Mouse (Mus musculus): ENCODE data around the gene Ntrk3.

Ntrk3 gene

DNA sequence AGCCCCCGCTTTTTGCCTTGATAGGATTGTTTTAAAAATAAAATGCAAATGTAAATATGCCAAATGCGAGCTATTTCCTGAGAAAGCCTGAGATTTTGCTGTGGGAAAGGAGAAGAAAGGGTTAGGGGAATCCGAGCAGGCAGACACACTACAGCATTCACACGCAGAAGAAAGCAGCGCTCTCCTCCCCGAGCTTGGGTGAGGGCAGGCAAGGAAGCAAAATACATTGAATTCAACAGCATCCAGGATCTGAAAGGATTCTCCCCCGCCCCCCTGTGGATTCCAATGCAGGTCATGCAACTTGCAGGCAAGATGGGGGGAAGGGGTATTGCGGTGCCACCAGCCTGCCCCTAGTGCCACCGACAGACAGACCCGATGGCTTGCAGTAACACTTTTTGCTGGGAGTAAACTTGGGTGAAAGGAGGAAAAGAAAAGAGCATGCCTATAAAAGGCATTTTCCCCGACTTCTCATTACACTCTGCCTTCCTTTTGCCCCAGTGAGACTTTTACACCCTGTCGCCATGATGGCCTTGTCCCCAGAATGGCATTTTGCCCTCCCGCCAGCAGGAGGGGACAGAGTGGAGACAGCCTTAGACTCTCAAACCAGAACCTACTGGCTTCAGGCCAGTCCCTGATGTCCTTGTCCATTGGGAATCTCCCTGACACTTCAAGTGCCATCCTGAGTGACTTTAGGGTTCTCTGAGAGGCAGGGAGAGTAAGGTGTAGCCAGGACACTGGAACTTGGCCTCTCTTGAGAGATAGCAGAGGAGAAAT lies 158.2 kb downstream of the Ntrk3 start:
- DNase-seq (ENCODE audit: low spot score) = no peak

DNA sequence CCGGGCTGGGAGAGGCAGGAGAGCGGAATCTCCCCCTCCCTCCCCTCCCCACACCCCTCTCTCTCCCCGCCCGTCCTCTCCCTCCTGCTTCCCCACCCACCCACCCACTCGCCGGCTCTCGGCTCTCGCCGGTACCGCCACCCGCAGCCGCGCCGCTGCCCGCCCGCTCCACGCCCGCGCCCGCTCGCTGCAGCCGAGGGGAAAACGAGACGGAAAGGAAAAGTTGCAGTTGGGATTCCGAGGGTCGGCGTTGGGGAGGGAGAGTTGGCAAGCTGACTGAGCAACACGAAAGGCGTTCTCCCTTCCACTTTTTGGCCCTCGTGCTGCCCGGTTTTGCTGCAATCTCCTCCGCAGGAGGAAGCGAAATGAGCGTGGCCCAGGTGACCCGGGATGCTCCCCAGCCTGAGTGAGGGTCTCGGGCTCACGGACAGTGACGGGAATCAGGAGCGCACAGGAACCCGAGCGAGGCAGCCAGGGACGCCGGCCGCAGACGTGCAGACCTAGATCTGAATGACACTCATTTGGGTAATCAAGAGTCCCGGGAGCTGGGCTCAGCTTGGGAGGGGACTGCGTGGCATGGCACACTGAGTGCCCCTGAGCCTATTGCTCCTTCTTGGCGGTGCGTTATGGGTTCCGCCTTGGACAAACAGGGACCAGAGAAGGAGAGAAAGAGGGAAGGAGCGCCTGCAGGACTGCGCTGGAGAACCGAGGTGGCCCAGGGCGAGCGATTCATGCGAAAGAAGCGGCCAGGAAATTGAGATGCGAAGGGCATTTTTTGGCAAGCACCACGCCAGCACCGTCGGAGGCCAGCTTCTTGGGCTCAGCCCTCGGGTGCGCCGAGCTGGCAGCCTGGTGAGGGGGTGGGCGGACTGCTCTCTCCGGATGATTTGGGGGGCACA lies 159.1 kb downstream of the Ntrk3 start:
- DNase-seq (ENCODE audit: low spot score) = no peak

DNA sequence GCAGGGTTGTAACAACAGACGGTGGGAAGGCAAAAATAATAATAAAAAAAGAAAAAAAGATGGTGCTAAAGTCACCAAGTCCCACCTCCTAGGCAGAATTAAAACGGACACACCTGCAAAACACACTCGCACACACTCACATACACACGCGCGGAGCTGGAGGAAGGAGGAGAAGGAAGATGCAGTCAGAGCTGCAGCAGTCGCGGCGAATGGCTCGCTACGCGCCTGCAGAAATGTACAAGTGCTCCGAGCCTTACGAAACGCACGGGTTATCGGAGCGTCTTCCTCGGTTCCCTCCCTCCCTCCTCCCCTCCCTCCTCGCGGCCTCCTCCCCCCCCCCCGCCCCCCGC lies 159.7 kb downstream of the Ntrk3 start:
- DNase-seq (ENCODE audit: low spot score) = no peak

DNA sequence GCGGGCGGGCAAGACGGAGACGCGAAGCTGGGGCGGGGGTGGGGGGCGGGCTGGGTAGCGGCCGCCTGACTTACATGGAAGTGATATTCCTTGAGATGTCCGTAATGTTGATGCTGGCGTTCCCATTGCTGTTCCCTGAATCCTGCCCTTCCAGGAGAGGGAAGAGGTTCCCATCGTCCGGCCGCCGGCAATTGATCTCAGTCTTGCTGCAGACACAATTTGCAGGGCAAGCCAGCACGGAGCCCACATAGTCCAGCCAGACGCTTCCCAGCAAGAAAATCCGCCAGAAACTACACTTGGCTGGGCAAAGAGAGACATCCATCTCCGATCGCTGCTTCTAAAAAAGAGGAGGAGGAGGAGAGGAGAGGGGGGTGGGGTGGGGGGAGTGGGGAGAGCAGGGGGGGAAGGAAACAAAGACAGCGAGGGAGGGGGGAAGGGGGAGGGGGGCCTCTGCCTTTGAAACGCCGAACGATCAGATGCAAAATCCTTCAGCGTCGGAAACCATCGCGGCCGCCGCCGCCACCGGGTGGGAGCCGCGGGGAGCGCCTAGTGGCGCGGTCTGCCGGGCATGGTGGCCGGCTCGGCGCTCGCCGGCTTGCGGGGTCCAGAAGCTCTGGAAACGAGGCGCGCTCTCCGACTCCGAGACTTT lies 160.2 kb downstream of the Ntrk3 start:
- DNase-seq (ENCODE audit: low spot score) = no peak

DNA sequence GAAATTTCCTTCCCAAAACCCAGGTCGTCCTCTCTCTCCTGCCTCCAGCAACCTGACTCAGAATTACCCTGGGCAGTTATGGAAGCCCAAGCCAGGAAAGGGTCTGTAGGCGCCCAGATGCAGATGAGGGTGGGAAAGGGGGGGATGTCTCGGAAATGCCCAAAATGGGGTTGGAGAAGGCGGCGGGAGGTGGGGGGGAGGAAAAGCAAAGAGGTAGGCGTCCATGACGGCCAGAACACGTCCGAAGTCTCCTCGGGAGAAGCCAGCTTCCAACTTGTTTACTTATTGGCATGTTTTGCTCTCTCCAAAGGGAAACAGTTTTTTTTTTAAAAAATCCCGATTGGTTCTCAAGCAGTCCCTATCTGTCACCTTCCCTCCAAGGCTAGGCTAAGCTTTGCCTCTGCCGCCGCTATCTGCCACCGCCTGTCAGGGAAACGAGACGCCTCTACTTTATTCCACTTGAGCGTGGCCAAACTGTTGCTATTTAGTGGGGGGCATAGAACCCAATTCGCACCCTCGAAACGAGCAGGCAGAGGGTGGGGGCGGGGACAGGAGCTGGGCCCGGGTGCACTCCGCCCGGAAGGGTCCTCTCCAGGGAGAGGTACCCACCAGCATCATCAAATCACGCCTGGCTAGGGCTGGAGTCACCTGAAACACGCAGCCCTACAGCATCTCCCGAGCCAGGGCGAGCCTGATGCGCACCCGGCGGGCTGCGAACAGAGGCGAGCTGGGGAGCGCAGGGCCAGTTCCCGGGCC lies 160.9 kb downstream of the Ntrk3 start:
- DNase-seq (ENCODE audit: low spot score) = no peak

DNA sequence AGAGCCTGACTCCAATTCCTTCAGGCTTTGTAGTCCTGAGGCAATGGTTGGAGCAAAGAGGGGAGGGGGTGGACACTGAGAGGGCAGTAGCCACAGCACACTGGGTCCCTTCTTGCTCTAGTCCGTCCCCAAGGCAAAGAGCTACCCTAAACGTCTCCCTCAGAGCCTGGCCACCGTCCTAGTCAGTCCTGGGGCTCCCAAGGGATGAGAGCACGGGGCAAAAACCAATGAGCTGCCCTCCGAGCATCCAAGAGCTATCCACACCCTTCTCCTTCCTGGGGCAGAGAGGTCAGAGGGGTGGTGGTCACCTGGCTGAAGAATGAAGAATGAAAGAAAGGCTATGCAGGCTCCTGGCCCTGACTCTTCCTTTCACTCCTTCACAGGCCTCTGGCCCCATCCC lies 161.6 kb downstream of the Ntrk3 start:
- no peak for DNase-seq (ENCODE audit: low spot score)

DNA sequence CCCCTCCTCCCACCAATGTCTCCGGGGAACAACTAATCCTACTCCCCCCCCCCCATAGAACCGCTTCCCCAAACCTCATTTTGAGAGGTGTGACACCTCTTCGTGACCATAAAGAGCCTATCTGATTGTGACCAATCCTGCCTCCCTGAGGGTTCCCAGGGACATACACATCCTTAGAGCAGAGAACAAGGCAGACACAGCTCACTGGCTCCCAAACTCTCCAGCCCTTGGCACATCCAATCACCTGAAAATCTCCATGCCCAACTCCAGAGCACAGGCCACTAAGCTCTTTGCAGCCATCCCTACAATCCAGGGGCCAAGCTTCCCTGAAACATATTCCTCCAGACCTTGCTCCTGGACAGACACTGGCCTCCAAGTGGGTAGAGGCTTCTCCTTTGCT lies 162.3 kb downstream of the Ntrk3 start:
- DNase-seq (ENCODE audit: low spot score) = no peak

DNA sequence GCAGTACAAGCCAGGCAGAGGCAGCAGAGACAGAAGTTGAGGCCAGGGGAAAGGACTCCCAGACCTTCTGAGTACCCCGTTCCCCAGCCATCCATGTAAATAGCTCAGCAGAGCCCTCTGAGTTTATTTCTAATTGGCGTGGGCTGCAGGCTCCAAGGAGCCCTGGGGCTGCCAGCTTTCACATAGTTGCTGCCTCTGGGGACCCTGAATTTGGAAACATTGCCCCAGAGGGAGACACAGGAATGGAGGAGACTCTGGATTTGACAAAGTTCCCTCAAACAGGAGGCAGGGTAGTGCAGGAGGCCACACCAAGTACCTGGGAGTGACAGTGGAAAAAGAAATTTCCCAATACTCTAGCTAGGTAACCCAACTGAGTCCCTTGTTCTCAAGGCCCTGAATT lies 166.6 kb downstream of the Ntrk3 start:
- no peak for DNase-seq (ENCODE audit: low spot score)

DNA sequence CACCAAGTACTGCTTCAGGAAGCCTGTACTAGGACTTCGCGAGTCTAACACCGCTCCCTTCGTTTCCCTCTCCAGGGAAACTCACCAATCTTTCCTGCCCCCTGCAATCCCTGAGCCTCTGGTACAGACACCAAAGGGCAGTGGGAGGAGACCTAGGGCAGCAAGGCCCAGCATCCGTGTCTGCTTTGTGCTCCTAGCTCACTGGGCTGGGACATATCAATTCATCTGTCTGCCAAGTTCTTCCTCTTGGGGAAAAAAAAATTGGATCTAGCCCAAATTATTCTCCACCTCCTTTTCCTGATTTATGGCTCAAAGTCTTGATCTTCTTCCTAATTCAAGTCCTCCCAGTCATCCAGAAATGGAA lies 168.6 kb downstream of the Ntrk3 start:
- DNase-seq (ENCODE audit: low spot score) = no peak

DNA sequence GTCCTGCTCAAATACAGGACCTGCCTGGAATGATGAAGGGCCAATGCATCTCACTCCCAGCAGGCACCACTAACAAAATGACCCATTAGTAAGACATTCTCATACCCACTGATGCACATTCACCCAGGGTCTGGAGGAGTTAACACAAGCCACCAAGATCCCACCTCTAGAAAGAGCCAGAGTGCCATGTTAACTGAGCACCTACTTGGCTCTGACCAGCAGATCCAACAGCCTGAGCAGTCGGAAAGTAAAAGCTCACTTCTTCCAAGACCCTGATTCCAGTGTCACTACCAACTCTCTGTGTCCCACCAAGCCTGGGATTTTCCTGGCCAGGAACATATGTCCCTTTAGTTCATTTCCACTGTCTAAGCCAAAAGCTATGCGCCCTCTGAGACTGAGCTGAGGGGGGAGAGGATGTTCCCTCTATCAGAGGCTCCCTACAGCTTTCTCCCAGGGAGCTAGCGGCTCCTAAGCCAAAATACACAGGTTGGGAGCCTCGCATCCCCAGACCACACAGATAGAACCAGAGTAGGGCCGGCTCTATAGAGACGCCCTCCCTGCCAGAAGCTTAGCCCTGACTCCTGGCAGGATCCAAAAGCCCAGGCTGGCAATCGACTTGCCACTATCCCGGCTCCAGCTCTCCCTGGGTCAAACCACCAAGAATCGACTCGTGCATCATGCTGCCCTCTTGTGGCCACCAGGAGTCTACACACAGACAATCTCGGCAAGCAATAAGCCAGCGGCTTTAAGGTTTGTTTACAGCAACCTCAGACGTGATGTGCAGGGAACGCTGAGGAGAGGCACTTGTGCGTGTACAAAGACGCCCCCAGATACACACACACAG lies 169.2 kb downstream of the Ntrk3 start:
- no peak for DNase-seq (ENCODE audit: low spot score)

DNA sequence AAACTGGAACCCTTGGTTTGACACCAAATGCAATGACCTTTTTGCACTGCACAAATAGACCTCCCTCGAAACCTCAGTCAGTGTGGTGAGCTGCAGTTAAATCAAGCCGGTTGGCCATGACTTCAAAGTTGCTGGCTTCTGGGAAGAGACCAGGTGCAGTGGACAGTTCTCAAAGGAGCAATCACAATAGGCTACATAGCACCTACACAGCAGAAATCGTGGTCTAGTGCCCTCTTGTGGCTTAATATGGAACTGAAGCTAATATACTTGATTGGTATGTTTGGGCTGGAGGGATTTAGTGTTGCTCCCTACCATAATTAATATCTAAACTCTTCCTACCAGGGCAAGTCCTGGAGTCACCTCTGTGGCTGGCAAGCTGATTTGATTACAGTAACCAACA lies 171.2 kb downstream of the Ntrk3 start:
- no peak for DNase-seq (ENCODE audit: low spot score)

DNA sequence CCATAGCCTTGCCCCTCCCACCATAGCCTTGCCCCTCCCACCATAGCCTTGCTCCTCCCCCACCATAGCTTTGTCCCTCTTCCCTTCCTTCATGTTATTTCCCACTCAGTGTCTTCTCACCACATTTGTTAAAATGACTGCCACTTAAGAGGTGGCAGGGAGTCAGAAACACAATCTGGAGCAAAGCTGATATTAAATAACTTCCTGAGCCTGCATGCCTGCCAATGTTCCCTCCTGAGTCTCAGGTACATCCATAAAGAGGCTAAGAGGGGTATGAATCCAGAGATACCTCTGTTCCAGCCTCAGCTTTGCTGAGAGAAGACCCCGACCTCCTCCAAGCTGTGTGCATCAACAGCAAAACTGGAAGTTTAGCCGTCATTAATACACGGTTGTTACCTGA lies 172.4 kb downstream of the Ntrk3 start:
- DNase-seq (ENCODE audit: low spot score) = no peak

DNA sequence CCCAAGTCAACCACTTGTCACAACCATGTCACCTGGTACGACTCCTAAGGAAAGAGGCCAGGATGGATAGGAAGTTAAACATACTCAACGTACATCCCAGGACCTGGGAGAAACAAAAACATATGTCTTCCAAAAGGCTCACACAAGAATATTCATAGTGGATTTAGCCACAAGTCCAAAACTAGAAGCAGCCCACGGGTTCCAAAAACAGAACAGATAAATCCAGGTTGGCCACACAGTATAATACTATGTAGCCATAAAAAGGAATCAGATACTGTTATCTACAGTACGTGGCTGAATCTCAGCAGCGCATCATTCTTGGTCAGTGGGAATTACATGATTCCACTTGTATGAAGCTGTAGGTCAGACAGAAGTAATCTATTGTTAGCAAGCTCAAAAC lies 179.3 kb downstream of the Ntrk3 start:
- no peak for DNase-seq (ENCODE audit: low spot score)

DNA sequence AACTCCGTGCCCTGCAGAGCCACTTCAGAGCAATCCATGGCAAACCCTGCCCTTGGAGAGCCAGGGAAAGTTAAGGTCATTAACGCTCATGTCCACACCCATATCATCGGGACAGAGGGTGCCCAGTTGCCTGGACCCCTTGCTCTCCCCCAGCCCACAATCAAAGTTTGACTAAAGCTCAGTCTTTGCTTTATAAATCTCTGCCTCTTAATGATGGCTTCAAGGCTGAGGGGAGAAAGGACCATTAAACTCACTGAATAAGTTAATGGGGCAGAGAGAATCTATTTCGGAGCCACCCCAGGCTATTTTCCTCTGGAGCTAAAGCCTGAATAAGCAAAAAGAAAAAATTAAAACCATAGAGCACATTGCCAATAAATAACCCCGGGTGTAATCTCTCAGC lies 182.3 kb downstream of the Ntrk3 start:
- DNase-seq (ENCODE audit: low spot score) = no peak

DNA sequence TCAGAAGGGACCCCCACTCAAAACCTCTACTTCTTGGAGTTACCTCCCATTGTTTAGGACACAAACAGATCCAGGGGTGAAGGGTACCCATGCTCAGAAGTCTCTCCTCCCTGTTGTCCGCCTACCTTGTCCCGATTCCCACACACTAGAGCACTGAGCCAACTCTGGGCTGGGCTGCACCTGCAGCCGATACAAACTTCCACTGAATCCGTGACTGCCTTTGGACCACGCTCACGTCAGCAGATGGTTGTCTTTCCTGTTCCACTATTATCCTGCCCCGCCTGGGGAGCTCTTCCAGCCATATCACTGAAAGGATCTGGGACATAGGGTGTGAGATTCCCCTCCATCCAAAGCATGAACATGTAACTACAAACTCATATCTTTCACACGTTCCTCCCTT lies 188.4 kb downstream of the Ntrk3 start:
- DNase-seq (ENCODE audit: low spot score) = no peak

DNA sequence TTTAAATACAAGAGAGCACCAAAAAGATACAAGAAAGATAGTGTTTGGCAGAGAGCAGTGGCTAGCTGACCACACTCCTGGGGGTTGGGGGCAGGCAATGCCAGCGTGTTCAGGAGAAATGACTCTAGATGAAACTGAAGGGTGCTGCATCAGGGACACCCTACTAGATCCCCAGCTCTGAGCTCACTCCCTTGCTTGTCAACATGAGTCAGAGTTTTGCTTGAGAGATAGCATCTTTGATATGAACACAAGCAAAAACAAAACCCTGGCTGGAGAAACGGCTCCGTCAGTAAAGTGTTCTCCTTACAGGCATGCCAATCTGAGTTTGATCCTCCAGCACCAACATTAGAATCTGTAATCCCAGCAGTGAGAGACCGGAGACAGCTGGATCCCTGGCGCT lies 189.1 kb downstream of the Ntrk3 start:
- no peak for DNase-seq (ENCODE audit: low spot score)

DNA sequence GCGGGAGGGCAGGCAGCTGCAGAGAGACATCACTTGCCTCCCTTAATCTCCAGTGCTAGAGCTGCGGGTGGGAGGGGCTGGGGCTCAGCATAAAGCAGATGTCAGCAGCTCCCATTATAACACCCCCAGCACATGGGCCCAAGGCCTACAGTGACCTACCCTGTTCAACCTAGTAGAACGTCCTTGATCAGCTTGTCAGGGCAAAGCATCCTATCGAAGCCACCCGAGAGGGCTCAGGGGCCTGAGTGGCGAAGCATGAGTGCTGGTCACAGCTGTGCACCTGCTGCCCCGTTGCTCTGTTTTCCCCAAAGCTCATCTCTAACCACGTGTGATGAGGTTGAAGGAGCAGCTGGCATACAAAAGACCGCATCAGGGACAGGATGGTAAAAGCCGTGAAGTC lies 191.3 kb downstream of the Ntrk3 start:
- no peak for DNase-seq (ENCODE audit: low spot score)

DNA sequence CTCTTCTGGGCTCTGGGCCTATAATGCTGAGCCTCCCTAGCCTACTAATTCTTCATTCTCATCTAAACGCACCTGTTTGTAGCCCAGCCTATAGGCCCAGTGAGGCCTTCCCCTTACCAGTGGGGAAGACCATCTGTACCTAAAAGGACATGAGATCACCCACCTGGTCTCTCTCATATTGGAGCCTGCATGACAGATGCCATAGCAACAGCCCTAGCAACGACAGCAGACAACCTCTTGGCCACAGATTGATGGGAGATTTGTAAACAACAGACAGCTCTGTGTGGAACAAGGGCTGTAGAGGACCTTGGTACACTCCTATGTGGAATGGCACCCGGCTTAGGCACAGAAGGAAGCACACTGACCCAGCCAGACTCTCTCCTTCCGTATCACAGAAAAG lies 195.3 kb downstream of the Ntrk3 start:
- DNase-seq (ENCODE audit: low spot score) = no peak

DNA sequence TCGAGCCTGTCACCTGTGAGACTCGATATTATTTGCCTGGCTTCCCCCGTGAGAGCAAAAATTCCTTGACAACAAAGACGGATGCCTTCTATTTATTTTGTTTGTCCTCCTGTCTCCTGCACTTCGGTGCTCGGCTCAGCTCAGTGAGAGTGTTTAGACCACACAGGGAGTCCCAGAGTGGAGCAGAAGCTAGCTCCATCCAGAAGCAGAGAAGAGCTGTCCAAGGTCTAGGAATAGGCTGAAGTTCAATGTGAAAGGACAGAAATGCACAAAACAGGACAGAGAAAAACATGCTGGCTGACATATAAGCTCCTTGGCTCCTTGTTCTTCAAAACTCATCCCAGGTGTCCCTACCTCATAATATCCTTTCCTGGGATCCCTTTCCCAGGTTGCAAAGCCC lies 207.5 kb downstream of the Ntrk3 start:
- no peak for DNase-seq (ENCODE audit: low spot score)

DNA sequence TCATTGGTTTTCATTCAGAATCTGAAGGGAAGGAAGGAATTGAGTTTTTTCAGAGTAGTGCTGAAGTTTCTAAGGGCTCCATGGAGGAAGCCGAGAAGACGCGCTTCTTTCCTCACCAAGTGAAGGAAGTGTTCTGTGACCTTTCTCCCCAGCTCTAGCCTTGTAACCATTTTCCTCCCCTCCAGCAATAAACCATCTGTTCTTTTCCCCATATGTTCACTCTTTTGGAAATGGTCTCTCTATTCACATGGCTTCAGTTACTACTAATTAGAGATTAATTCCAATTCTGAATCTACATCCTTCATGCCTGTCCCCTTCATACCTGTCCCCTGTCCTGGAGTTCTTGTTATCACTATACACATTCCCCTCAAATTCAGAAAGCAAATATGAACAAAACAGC lies 209.8 kb downstream of the Ntrk3 start:
- DNase-seq (ENCODE audit: low spot score) = no peak

DNA sequence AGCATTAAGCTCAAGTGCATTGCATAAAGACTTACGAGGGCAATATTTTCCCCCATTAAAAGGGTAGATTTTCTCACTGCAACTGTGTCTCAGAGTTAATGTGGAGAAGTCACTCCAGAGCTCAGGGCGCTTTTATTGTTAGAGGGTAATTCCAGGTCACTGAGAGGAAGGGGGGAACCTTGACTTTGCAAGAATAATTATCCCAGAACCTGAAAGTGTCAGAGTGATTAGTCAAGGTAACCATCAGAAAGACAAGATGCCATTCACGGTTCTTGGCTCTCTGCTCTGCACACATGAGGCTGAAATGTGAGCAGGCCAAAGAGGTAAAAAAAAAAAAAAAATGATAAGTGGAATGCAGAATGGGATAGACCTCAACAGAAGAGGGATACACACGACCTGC lies 210.2 kb downstream of the Ntrk3 start:
- no peak for DNase-seq (ENCODE audit: low spot score)

Data from urinary bladder, postnatal 10 days (tissue).